Mouse (Mus musculus): ENCODE measurements around the gene Pou2f3. TPM values are rescaled to one million over a fixed set of nuclear protein-coding genes. Genes with fewer than 3 reads are reported as not detected.

The Pou2f3 gene
- polyA plus RNA-seq, 1 experiment: 0.13 TPM

DNA sequence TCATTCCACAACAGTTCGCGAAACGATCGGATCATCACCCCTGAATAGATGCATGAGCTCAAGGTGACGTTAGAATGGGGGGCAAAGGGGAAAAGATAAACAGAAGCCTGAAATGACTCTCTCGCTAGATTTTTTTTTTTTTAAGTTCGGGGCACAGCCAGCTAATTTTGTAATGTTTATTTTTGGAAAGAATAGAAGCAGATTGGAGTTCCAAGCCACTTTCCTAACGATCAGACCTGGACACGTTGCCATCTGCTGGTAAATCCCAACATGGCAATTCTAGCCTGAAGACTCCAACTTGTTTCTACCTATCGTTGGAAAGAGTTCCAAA, 103.0 kb downstream of the Pou2f3 start, which contains the start of gene Arhgef12:
Arhgef12 (minus strand) TSS at position 53 of the 331 bp plus-strand sequence.
- H3K4me1 ChIP-seq (ENCODE audit: control insufficient read depth, insufficient read depth, low read length): peaks cover 11% of the 10 kb centered on the region; the same call in 1 of the 2 replicates
- no peak for TF ChIP-seq POLR2A (IDR thresholded peaks at IDR 0.05; ENCODE audit: extremely low read depth, insufficient read depth, low read length)
- TF ChIP-seq CTCF (IDR thresholded peaks at IDR 0.05; ENCODE audit: extremely low read depth, insufficient read depth, low read length): peak; percentile 60
- peak within 1 kb of the TSS; percentile 84 for H3K27ac ChIP-seq (ENCODE audit: insufficient read depth, low read length)
- H3K4me3 ChIP-seq (ENCODE audit: insufficient read depth, low read length): peak within 1 kb of the TSS; percentile 79

GRCm38 (mm10) chr9:43106426-43107186, 103.6 kb downstream of the Pou2f3 start:
- H3K4me1 ChIP-seq (ENCODE audit: control insufficient read depth, insufficient read depth, low read length): peaks cover 14% of the 10 kb centered on the region
- H3K27ac ChIP-seq (ENCODE audit: insufficient read depth, low read length): peak overlapping the region; percentile 84
- TF ChIP-seq POLR2A (IDR thresholded peaks at IDR 0.05; ENCODE audit: extremely low read depth, insufficient read depth, low read length) (0 out of 2 replicates have a peak, but pooled peaks have one; percentile 1), CTCF (IDR thresholded peaks at IDR 0.05; ENCODE audit: extremely low read depth, insufficient read depth, low read length) (no peak)
- H3K4me3 ChIP-seq (ENCODE audit: insufficient read depth, low read length): peak overlapping the region; percentile 79

DNA sequence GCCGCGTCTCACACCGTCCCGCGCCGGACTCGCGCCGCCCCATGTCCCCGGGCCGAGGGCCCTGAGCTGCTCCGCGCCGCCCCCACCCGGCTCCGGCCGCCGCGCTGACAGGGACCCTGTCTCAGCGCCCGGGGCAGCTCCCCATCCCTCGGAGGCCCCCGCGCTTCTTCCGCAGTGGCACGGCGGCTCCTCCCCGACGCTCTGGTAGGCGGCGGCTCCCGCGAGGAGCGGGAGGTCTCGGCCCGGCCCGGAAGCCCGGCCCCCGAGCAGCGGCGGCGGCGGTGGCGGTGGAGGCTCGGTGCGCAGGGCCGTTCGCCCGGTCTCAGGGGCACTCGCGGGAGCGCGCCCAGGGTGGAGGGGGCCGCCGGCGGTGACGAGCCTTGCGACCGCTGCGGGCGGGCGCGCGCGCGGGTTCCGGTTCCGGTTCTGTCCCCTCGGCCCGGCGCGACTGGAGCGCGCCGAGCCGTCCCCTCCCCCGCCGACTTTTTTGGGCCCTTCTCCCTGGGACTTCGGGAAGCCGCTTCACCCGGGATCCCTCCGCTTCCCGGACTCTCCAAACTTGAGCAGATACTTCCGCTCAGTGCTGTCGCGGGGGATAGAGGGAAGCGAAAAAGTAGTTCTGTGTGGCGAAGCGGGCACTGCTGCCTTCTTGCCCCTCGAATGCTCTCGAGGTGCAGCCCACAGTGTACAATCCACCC, 104.4 kb downstream of the Pou2f3 start:
- H3K4me1 ChIP-seq (ENCODE audit: control insufficient read depth, insufficient read depth, low read length): peaks cover 14% of the 10 kb centered on the region
- peak overlapping the region; percentile 79 for H3K4me3 ChIP-seq (ENCODE audit: insufficient read depth, low read length)
- peak overlapping the region; percentile 84 for H3K27ac ChIP-seq (ENCODE audit: insufficient read depth, low read length)
- TF ChIP-seq POLR2A (IDR thresholded peaks at IDR 0.05; ENCODE audit: extremely low read depth, insufficient read depth, low read length) (0 out of 2 replicates have a peak, but pooled peaks have one; percentile 28), CTCF (IDR thresholded peaks at IDR 0.05; ENCODE audit: extremely low read depth, insufficient read depth, low read length) (no peak)

- H3K27ac ChIP-seq (ENCODE audit: insufficient read depth, low read length): peak overlapping the region; percentile 84
- peaks cover 14% of the 10 kb centered on the region for H3K4me1 ChIP-seq (ENCODE audit: control insufficient read depth, insufficient read depth, low read length)
These were observed 105.1 kb downstream of the Pou2f3 start for GRCm38 (mm10) chr9:43104873-43105663.

GRCm38 (mm10) chr9:43104526-43104872, 105.7 kb downstream of the Pou2f3 start:
- Histone ChIP-seq H3K4me1 (ENCODE audit: control insufficient read depth, insufficient read depth, low read length) (peaks cover 14% of the 10 kb centered on the region), H3K27ac (ENCODE audit: insufficient read depth, low read length) (peak overlapping the region; percentile 84), H3K4me3 (ENCODE audit: insufficient read depth, low read length) (peak overlapping the region; percentile 79)
- TF ChIP-seq POLR2A (IDR thresholded peaks at IDR 0.05; ENCODE audit: extremely low read depth, insufficient read depth, low read length) (no peak), CTCF (IDR thresholded peaks at IDR 0.05; ENCODE audit: extremely low read depth, insufficient read depth, low read length) (no peak)

More at GRCm38 (mm10) chr9:43104873-43105663, 105.1 kb downstream of the Pou2f3 start:
- H3K4me3 ChIP-seq (ENCODE audit: insufficient read depth, low read length): peak overlapping the region; percentile 79
- TF ChIP-seq POLR2A (IDR thresholded peaks at IDR 0.05; ENCODE audit: extremely low read depth, insufficient read depth, low read length) (no peak), CTCF (IDR thresholded peaks at IDR 0.05; ENCODE audit: extremely low read depth, insufficient read depth, low read length) (no peak)

GRCm38 (mm10) chr9:43103675-43104299, 106.4 kb downstream of the Pou2f3 start:
- Histone ChIP-seq H3K27ac (ENCODE audit: insufficient read depth, low read length) (no peak overlapping the region), H3K4me1 (ENCODE audit: control insufficient read depth, insufficient read depth, low read length) (peaks cover 15% of the 10 kb centered on the region), H3K4me3 (ENCODE audit: insufficient read depth, low read length) (peak overlapping the region; percentile 79)
- TF ChIP-seq POLR2A (IDR thresholded peaks at IDR 0.05; ENCODE audit: extremely low read depth, insufficient read depth, low read length): no peak
- no peak for TF ChIP-seq CTCF (IDR thresholded peaks at IDR 0.05; ENCODE audit: extremely low read depth, insufficient read depth, low read length)

GRCm38 (mm10) chr9:43102931-43103330, 107.2 kb downstream of the Pou2f3 start:
- TF ChIP-seq POLR2A (IDR thresholded peaks at IDR 0.05; ENCODE audit: extremely low read depth, insufficient read depth, low read length) (no peak), CTCF (IDR thresholded peaks at IDR 0.05; ENCODE audit: extremely low read depth, insufficient read depth, low read length) (no peak)
- H3K4me3 ChIP-seq (ENCODE audit: insufficient read depth, low read length): peak overlapping the region; percentile 22
- no peak overlapping the region for H3K27ac ChIP-seq (ENCODE audit: insufficient read depth, low read length)
- peaks cover 14% of the 10 kb centered on the region for H3K4me1 ChIP-seq (ENCODE audit: control insufficient read depth, insufficient read depth, low read length)

DNA sequence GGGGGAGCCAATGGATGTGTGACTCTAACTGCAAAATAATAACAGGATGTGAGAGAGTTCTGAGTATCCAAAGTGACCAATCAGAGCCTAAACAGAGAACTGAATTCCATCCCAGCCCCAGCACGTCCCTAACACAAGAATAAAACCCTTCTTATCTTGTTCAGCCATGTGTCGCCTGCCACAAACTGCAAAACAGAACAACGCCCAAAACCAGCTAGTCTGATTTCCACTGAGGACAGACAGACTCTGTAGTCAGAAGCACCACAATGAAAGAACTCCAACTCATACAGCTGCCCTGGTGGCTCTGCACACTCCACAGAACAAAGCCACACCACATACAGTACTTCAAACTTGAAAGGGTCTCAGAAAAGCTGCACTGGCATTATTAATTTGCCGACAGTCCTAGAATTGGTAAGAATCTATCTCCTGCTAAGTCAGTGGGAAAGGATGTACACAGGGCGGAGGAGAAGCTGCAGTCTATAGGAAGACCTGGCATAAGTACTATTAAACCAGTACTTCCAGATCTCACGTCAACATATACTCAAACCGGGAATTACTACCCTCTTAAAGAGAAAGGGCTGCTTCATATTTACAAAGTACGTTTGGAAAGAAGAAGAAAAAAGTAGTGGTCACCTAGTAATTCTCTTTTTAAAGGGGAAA, 108.1 kb downstream of the Pou2f3 start:
- Histone ChIP-seq H3K27ac (ENCODE audit: insufficient read depth, low read length) (no peak overlapping the region), H3K4me1 (ENCODE audit: control insufficient read depth, insufficient read depth, low read length) (peaks cover 15% of the 10 kb centered on the region), H3K4me3 (ENCODE audit: insufficient read depth, low read length) (no peak overlapping the region; the same call in 1 of the 2 replicates)
- TF ChIP-seq POLR2A (IDR thresholded peaks at IDR 0.05; ENCODE audit: extremely low read depth, insufficient read depth, low read length) (no peak), CTCF (IDR thresholded peaks at IDR 0.05; ENCODE audit: extremely low read depth, insufficient read depth, low read length) (no peak)
